Mouse (Mus musculus): ENCODE data around the gene Pram1. TPM values are rescaled to one million over a fixed set of nuclear protein-coding genes. Genes with fewer than 3 reads are reported as not detected.
A peak's percentile ranks its signal among the peaks of the same experiment; 100 is the strongest.
"Not testable (repeated sequence)": the region's sequence is repeated elsewhere in the genome, so short reads cannot be mapped to it uniquely, and the experiment has no call there.

The Pram1 gene
- polyA plus RNA-seq (2016; fragmentation: Nextera tagmentation; extraction: Ambion mirVana) = 0.56 and 0.66 TPM in 2 replicates

DNA sequence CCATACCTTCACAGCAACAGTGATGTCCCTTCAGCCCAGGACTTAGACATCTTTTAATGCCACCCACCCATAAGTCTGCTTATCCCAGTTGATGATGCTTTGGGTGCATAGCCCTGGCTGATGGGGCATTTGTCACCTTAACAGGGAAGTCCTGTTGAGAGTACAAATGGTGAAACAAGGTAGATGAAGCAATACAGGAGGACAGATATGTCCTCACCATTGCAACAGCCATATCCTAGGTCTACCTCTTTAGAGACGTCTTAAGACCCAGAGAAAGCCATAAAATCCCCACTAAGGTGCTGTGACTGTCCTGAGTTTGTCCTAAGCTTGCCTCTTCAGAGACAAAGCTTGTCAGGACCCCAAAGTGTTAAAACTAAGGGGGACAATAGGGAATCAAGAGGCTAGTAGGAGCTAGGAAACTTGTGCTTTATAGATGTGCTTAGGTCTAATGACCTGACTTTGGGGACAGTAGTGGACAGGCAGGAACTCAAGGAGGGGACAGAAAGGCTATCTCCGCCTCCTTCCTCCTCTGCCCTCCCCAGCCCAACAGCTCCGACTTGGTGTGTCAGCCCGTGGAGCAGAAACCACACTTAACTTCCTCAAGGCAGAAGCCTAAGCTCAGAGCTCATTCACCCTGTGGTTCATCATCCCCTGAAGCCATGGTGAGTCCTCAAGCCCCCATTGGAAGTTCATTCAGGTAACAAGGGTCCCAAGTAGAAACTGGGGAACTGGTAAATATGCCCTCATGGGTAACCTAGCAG lies at the start of gene Pram1:
TSS of gene Pram1 (plus strand) at position 541 of the 761 bp plus-strand sequence.
- Histone ChIP-seq H3K4me1 (no peaks in the 10 kb centered on the region), H3K9me3 (replicated peaks) (no peaks in the 10 kb centered on the region), H3K27me3 (ENCODE audit: low read depth, poor library complexity, severe bottlenecking) (no peaks in the 10 kb centered on the region), H3K4me3 (no peak within 1 kb of the TSS), H3K27ac (no peak within 1 kb of the TSS), H3K36me3 (peaks cover 75% of the 10 kb centered on the region)
- 90% methylated on average over 4 of the region's 4 CpGs for WGBS
- DNase-seq (ENCODE audit: low spot score) = no peak

DNA sequence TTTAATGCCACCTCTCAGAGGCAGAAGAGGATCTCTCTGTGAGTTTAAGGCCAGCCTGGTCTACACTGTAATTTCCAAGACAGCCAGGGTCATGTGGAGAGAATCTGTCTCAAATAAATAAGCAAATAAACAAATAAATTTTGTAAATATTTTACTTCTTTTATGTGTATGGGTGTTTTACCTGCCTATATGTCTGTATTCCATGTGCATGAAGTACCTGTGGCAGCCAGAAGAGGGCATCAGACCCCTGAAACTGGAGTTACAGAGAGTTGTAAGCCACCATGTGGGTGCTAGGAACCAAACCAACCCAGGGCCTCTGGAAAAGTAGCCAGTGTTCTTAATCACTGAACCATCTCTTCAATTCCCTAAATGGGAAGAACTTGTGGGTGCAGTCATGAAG lies 40.6 kb upstream of the Pram1 start:
- Histone ChIP-seq H3K4me1 (no peaks in the 10 kb centered on the region), H3K27me3 (ENCODE audit: low read depth, poor library complexity, severe bottlenecking) (no peaks in the 10 kb centered on the region), H3K9me3 (replicated peaks) (no peaks in the 10 kb centered on the region; the same call in 1 of the 2 replicates), H3K4me3 (no peak overlapping the region), H3K27ac (no peak overlapping the region), H3K36me3 (no peaks in the 10 kb centered on the region)
- DNase-seq (ENCODE audit: low spot score) = no peak

DNA sequence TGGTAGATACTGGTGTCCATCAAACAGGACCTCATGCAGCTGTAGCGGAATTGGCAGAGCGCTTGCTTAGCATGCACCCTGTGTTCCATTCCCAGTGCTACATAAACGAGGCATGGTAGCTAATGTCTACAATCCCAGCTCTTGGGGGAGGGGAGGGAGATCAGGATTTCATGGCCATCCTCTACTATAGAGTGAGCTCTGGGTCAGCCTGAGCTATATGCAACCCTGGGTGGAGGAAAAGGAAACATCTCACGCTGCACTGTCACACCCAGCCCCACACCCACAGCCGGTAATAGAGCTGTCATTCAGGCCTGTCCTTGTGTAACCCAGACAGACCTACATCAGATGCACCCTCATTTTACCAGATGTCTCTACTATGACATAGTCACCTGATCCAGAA lies 39.4 kb upstream of the Pram1 start:
- H3K4me1 ChIP-seq = no peaks in the 10 kb centered on the region
- no peaks in the 10 kb centered on the region for H3K27me3 ChIP-seq (ENCODE audit: low read depth, poor library complexity, severe bottlenecking)
- no peaks in the 10 kb centered on the region for H3K36me3 ChIP-seq
- no peak for DNase-seq (ENCODE audit: low spot score)
- WGBS = 93% methylated on average over 5 of the region's 5 CpGs
- H3K4me3 ChIP-seq = no peak overlapping the region
- H3K27ac ChIP-seq = no peak overlapping the region
- H3K9me3 ChIP-seq (replicated peaks) = no peaks in the 10 kb centered on the region; the same call in 1 of the 2 replicates

DNA sequence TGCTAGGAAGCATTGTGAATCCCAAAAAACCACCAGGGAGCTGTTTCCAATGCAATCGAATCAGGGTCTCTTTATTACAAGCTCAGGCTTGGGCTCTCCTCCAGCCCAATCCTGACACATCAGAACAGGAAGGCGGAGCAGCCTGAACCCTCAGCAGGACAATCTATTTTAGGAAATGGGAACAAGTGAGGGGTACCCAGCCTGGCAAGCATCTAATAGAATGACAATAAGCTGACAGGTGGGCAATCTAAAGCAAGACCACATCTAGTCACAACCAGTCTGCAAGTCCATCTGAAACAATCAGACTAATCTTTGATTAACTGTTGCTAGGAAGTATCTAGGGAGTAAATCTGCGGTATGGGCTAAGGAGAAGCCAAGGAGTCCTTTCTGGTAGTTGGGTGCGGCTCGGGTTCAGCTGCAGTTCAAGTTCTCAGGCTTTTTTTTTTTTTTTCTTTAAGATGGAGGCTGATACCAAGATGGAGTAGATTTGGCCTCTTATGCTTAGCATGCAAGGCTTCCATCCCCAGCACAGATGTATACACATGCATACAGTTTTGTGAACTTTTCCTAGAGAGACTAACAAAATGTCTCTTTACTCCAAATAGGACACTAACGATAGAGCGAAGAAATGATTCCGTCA lies 37.9 kb upstream of the Pram1 start:
- Histone ChIP-seq H3K4me3 (no peak overlapping the region), H3K36me3 (no peaks in the 10 kb centered on the region), H3K4me1 (no peaks in the 10 kb centered on the region), H3K27me3 (ENCODE audit: low read depth, poor library complexity, severe bottlenecking) (no peaks in the 10 kb centered on the region), H3K27ac (no peak overlapping the region), H3K9me3 (replicated peaks) (no peaks in the 10 kb centered on the region; the same call in 1 of the 2 replicates)
- DNase-seq (ENCODE audit: low spot score) = no peak
- WGBS = 88% methylated on average over 8 of the region's 8 CpGs

DNA sequence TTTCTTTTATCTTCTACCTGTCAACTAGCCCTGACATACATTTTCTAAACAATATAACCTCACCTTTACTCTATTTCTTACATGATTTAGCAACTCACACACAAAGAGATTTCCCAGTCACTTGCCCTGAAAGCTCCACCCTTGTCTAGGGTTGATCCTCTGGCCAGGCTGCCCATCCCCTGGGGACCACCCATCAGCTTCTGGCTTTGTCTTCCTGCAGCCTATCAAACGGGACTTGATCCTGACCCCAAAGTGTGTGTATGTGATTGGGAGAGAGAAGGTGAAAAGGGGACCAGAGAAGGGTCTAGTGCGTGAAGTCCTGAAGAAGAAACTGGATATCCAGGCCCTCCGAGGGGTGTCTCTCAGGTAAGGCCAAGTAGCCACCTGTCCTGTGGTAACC lies 37.0 kb upstream of the Pram1 start:
- Histone ChIP-seq H3K9me3 (replicated peaks) (no peaks in the 10 kb centered on the region; the same call in 1 of the 2 replicates), H3K27ac (no peak overlapping the region), H3K27me3 (ENCODE audit: low read depth, poor library complexity, severe bottlenecking) (no peaks in the 10 kb centered on the region), H3K36me3 (no peaks in the 10 kb centered on the region), H3K4me1 (no peaks in the 10 kb centered on the region), H3K4me3 (no peak overlapping the region)
- DNase-seq (ENCODE audit: low spot score) = no peak
- WGBS = 86% methylated on average over 3 of the region's 3 CpGs

DNA sequence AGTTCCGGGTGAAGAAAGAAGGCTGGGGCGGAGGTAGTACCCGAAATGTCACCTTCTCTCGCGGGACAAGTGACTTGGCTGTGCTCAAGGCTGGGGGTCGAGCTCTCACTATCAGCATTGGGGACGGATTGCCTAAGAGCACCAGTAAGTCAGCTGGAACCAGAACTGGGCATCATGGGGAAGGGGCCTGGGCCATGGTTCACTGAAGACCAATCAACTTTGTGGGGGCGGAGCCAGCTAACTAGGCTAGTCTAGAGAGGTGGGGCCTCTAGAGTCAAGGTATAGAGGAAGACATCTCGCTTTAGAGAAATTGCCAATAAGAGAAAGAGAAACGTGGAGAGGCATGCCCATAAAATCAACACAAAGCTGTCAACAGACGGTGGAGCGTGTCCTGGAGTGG lies 35.9 kb upstream of the Pram1 start:
- H3K27ac ChIP-seq = no peak overlapping the region
- no peaks in the 10 kb centered on the region; the same call in 1 of the 2 replicates for H3K9me3 ChIP-seq (replicated peaks)
- 85% methylated on average over 12 of the region's 12 CpGs for WGBS
- H3K4me3 ChIP-seq = no peak overlapping the region
- no peaks in the 10 kb centered on the region for H3K4me1 ChIP-seq
- DNase-seq (ENCODE audit: low spot score) = no peak
- no peaks in the 10 kb centered on the region for H3K36me3 ChIP-seq
- H3K27me3 ChIP-seq (ENCODE audit: low read depth, poor library complexity, severe bottlenecking) = no peaks in the 10 kb centered on the region

DNA sequence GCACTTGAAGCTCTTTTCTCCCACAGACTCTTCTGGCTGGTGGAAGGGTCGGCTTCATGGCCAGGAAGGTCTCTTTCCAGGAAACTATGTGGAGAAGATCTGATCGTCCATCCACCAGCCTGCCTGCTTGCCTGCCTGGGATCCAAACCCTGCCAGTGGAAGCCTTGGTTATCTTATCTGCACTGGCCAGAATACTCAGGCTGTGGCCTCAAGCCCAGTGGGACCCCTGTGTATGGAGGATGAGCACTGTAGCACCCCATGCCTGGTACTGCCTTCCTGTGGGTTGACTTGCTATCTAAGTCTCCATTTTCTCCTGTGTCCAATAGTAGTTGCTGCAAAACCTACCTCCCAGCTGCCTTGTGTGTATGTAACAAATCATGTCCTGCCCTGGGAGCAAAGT lies 30.6 kb upstream of the Pram1 start:
- 90% methylated on average over 2 of the region's 2 CpGs for WGBS
- no peak overlapping the region for H3K27ac ChIP-seq
- H3K9me3 ChIP-seq (replicated peaks) = no peaks in the 10 kb centered on the region
- DNase-seq (ENCODE audit: low spot score) = no peak
- H3K4me1 ChIP-seq = no peaks in the 10 kb centered on the region
- no peaks in the 10 kb centered on the region for H3K36me3 ChIP-seq
- no peaks in the 10 kb centered on the region for H3K27me3 ChIP-seq (ENCODE audit: low read depth, poor library complexity, severe bottlenecking)
- H3K4me3 ChIP-seq = no peak overlapping the region

DNA sequence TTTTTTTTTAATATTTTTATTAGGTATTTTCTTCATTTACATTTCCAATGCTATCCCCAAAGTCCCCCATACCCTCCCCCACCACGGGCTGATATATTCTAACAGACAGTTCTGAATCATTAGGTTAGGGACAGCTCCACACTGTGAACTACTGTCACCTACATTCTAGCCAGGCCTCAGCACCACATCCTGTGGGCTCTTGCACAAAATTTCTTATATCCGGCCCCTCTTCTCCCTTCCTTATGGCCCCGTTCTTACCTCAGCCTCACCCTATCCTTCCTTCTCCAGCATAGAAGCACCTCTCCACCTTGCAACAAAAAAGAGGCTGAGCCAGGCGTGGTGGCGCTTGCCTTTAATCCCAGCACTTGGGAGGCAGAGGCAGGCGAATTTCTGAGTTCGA lies 27.3 kb upstream of the Pram1 start:
- Histone ChIP-seq H3K27me3 (ENCODE audit: low read depth, poor library complexity, severe bottlenecking) (no peaks in the 10 kb centered on the region), H3K4me1 (no peaks in the 10 kb centered on the region), H3K9me3 (replicated peaks) (no peaks in the 10 kb centered on the region), H3K4me3 (no peak overlapping the region), H3K36me3 (no peaks in the 10 kb centered on the region), H3K27ac (no peak overlapping the region)
- no peak for DNase-seq (ENCODE audit: low spot score)
- 90% methylated on average over 7 of the region's 7 CpGs for WGBS

DNA sequence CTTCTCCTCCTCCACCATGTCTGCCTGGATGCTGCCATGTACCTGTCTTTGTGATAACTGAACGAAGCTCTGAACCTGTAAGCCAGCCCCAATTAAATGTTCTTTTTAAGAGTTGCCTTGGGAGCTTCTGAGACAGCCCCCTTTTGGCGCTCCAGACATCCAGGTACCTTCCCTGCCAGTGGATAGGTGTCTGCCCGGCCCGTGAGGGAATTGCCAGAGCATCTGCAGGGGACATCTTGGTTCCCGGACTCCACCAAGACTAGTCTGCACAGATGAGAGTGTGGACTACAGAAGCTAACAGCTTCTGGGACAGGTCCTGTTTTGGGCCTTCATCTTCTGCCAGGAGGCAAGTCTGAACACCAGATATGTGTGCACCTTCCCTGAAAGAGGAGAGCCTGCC lies 24.1 kb upstream of the Pram1 start:
- H3K27me3 ChIP-seq (ENCODE audit: low read depth, poor library complexity, severe bottlenecking); H3K9me3 ChIP-seq (replicated peaks); H3K27ac ChIP-seq; DNase-seq (ENCODE audit: low spot score); H3K4me1 ChIP-seq; H3K4me3 ChIP-seq; H3K36me3 ChIP-seq: not testable (repeated sequence)
- WGBS = 88% methylated on average over 5 of the region's 5 CpGs

DNA sequence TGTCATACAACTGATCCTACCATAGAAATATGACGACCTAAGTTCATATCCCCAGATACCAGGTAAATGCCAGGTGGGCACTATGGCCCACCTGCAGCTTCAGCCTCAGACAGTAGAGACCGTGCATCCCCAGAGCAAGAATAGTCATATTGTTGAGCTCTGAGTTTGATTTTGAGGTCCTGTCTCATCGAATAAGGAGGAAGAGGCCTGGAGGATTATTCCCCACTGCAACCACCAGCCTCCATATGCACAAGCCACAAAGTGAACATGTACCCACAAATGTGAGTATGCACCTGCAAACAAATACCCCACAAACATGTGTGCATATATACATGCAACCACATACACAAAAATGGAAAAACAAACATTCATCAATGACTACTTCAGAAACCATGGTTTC lies 10.6 kb upstream of the Pram1 start:
- WGBS = 89% methylated on average over 3 of the region's 3 CpGs

DNA sequence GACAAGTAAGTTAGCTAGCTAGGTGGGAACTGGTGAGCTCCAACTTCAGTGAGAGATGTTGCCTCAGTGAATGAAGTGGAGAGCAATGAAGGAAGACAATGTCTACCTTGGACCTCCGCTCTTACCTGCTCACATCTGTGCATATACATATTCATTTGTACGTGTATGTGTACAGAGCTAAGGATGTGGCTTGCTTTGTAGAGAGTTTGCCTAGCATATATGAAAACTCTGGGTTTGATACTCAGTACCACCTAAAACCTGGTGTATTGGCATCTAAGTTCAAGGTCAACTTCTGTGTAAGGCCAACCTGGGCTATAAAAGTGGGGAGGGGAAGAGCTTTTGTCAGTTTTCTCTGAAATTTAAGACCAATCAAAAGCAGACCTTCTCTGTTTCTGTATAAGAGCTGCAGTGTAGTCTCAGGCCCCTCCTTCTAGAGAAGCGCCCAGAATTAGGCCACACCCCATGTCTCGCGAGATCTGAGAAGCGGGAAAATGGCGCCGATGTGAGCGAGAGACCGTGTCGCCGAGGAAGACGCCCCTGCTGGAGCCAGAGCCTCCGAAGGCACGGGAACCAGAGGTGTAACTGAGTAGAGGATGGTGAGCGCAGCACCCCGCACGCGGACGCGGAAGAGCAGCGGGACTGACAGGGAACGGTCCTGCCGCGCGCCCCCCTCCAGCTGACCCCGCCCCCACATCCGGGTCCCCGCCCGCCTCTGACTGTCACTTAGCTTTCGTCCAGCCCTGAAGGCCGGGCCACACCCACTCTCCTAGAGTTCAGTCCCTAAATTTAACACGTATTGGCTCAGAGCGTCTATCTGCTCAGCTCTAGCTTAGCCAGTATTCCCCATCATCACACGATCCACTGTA lies 9.0 kb upstream of the Pram1 start, which contains the start of gene Zfp414:
TSS of gene Zfp414 (plus strand) at position 470 of the 866 bp plus-strand sequence.
- peaks cover 21% of the 10 kb centered on the region for H3K4me1 ChIP-seq
- H3K27me3 ChIP-seq (ENCODE audit: low read depth, poor library complexity, severe bottlenecking) = no peaks in the 10 kb centered on the region
- peaks cover 37% of the 10 kb centered on the region for H3K36me3 ChIP-seq
- peak; percentile 94 for DNase-seq (ENCODE audit: low spot score)
- H3K27ac ChIP-seq = peak within 1 kb of the TSS; percentile 99
- no peaks in the 10 kb centered on the region for H3K9me3 ChIP-seq (replicated peaks)
- WGBS = 2% methylated on average over 35 of the region's 35 CpGs
- H3K4me3 ChIP-seq = peak within 1 kb of the TSS; percentile 84

More for the DNA sequence above, 10.6 kb upstream of the Pram1 start:
- Histone ChIP-seq H3K4me3 (no peak overlapping the region), H3K27ac (no peak overlapping the region), H3K4me1 (peaks cover 21% of the 10 kb centered on the region), H3K9me3 (replicated peaks) (no peaks in the 10 kb centered on the region), H3K36me3 (peaks cover 25% of the 10 kb centered on the region), H3K27me3 (ENCODE audit: low read depth, poor library complexity, severe bottlenecking) (no peaks in the 10 kb centered on the region)
- DNase-seq (ENCODE audit: low spot score) = no peak

DNA sequence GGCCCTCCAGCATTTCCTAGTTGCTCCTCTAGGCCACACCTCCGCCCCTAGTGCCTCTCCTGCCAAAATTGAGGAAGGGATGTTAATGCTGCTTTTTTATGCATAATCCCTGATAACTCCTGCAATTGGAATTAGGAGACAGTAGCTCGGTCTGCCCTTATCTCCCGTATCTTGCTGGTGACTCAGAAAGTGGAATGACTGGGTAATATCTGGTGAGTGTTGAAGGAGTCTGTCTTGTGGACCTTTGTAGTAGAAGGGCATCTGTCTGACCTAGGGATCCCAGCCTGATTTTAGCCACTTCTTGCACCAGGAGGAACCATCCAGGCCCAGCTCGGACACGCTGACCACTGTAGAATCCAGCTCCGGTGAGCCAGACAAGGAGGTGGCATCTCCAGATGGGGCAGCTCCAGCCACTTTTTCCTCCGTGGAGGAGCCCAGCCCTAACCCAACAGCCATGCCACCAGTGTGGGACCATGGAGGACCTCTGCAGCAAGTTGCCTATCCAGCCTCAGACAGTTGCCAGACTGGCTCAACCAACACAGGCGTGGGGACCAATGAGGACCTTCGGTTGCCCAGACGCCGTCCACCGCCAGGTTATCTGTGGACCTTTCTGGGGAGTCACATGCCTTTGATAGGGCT lies 8.2 kb upstream of the Pram1 start:
- Histone ChIP-seq H3K9me3 (replicated peaks) (no peaks in the 10 kb centered on the region), H3K4me1 (peaks cover 21% of the 10 kb centered on the region), H3K27me3 (ENCODE audit: low read depth, poor library complexity, severe bottlenecking) (no peaks in the 10 kb centered on the region), H3K36me3 (peaks cover 40% of the 10 kb centered on the region), H3K27ac (peak overlapping the region; percentile 99), H3K4me3 (peak overlapping the region; percentile 84)
- DNase-seq (ENCODE audit: low spot score) = no peak
- 72% methylated on average over 12 of the region's 12 CpGs for WGBS

All from limb, embryonic 10.5 days (tissue).